Mouse (Mus musculus): Measurements from ENCODE around the gene Zfp639.

Zfp639 gene

DNA sequence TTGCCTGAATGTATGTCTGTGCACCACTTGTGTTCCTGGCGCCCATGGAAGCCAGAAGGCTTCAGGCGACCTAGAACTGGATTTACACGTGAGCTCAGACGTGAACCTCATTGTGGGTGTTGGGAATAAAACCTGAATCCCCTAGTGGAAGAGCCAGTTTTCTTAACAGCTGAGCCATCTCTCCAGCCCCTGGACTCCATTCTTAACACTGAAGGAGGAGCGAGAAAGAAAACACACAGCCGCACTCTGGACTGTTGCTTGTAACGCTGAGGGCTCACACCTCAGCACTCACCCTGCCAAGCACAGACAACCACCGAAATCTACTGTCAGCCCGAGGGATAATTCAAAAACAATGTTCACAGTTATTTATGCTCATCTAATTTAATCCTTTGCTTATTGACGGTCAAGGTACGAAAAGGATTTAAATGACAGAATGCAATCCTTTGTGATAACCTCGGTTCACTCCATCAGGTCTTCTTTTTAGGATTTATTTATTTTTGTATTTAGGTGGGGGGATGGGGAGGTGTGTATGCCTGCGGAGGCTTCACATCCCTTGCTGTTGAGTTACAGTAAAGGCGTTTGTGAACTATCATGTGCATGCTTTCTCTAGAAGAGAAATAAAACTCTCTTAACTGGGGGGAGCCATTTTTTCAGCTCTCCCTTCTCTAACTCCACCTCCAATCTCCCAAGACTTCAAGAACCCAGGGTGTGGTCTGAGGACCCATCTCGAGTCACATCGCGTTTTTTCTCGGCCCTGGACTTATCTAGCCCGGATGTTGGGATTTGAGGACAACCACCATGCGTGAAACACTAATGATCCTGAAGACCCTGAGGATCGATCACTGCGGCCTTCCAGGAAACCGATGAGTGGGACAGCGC lies at the start of gene Zfp639:
TSS of gene Zfp639 (plus strand) at position 764 of the 879 bp plus-strand sequence.
- no peak for DNase-seq (ENCODE audit: inconsistent age in 2 of 2, low spot score in 1 of 2)

DNA sequence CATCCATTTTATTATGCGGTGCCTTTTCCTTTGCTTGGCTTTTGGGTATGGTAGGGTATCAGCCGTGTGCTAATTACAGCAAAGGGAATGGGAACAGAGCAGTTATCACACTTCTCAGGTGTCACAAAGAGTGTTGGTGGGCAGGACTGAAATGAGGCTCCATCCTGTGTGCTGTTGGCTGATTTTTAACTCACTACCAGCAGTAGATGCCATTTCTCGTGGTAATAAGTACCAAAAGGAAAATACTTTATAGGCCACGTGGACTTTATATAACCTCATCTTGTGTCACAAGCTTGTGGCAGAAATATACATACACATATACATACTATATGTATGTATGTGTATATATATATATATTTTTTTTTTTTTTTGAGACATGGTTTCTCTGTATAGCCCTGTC lies 42.7 kb upstream of the Zfp639 start:
- DNase-seq (ENCODE audit: inconsistent age in 2 of 2, low spot score in 1 of 2), result no peak

- no peak for DNase-seq (ENCODE audit: inconsistent age in 2 of 2, low spot score in 1 of 2)
Observed at GRCm38 (mm10) chr3:32468411-32468810, 41.6 kb upstream of the Zfp639 start.

GRCm38 (mm10) chr3:32470449-32470848 lies 39.6 kb upstream of the Zfp639 start:
- no peak for DNase-seq (ENCODE audit: inconsistent age in 2 of 2, low spot score in 1 of 2)

GRCm38 (mm10) chr3:32471098-32471497 lies 39.0 kb upstream of the Zfp639 start:
- DNase-seq (ENCODE audit: inconsistent age in 2 of 2, low spot score in 1 of 2), result no peak

DNA sequence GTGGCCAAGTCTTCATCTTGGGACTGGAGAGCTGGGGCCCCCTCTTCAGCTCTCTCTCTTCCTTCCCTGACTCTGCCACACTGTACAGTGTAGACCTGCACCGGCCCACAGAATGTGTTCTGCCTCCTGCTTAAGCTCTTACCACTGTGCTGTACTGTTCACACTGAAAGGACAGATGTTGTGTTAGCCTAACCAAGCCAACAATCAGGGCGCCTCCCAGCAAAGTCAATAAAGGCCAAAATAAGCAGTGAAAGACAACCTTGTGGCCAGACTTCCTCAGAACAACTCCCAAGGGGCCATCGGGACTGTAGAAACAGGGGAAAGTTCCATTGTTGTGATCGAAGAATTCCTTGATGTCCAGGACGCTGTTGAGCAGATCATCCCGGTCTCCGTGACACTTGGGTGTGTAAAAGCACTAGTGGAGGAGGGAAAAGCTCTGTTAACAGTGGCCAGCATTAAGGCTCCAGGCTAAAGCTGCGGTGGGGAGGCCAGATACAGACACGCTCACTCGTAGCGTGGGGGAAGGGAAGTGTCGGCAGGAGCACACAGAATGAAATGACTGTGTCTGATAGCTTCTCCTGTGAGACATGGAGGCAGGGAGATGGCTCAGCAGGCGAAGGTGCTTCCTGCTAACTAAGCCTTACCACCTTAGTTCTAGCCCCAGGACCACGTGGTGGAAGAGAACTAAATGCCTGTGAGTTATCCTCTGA lies 37.7 kb upstream of the Zfp639 start:
- no peak for DNase-seq (ENCODE audit: inconsistent age in 2 of 2, low spot score in 1 of 2)

GRCm38 (mm10) chr3:32473184-32473583 lies 36.9 kb upstream of the Zfp639 start:
- DNase-seq (ENCODE audit: inconsistent age in 2 of 2, low spot score in 1 of 2), result no peak

DNA sequence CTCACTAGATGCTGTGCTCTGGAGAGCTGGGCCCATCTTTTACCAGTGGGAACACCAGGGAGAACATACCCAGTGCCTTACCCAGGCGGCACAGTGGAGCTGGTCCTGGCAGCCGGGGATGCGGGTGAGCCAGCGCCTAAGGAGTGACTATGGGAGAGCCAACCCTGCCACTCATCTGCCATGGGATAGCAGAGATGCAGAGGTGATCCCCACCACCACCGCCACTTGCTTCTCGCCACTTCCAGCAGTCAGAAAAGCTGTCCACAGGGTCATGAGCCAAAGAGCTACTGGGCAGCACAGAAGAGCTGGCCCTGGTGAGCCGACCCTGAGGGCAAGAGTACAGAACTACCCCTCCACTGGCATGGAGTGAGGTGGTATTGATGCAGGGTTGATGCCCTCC lies 30.1 kb upstream of the Zfp639 start:
- no peak for DNase-seq (ENCODE audit: inconsistent age in 2 of 2, low spot score in 1 of 2)

DNA sequence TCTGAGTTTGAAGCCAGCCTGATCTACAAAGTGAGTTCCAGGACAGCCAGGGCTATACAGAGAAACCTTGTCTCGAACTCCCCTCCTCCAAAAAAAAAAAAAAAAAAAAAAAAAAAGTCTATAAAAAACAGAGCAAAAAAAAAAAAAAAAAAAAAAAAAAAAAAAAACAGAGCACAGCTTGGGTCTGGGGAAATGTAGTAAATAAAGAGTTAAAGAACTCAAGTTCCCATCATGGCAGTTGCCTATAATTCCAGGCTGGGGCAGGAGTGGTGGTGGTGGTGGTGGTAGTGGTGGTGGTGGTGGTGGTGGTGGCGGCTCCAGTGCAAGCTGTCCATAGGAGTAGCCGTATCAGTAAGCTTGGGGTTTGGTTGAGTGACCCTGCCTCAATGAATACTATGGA lies 27.0 kb upstream of the Zfp639 start:
- DNase-seq (ENCODE audit: inconsistent age in 2 of 2, low spot score in 1 of 2), result no peak

GRCm38 (mm10) chr3:32486543-32486942 lies 23.5 kb upstream of the Zfp639 start:
- no peak for DNase-seq (ENCODE audit: inconsistent age in 2 of 2, low spot score in 1 of 2)

GRCm38 (mm10) chr3:32488172-32488571 lies 21.9 kb upstream of the Zfp639 start:
- DNase-seq (ENCODE audit: inconsistent age in 2 of 2, low spot score in 1 of 2), result no peak

DNA sequence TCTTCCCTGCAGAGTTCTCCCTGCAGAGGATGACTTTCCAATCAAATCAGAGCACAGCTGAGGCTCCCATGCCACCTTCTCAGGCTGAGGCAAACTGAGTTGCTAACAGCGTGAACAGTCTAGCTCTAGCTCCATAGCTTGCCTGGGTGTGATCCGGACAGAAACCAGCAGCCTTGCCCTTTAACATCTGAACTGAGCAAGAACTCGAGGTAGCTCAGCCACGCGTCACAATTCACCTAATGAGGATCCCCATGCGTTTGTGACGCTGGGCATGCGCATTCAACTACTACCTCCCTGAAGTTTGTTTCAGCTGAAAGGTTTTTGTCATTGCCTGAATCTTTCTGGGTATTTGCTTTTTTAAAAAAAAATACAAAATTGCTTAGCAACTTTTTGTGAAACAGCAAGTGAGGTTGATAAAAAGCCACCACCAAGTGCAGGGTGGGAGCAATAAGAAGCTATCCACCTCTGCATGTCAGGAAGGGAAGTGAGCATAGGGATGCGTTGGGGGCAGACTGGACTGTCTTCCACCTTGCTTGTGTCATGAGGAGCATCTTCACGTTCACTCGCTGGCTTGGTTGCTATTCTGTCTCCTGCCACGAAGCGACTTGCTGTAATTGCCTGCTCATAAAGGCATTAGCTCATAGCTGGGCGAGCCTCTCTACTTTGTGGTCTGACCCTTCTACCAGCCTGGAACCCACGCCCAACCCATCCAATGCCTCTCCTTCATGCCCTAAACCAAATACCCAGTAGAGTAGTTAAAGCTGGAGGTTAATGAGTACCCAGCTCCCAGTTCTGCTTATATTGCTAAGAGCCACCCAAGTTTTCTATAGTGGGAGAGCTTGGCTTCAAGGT lies 19.8 kb upstream of the Zfp639 start:
- DNase-seq (ENCODE audit: inconsistent age in 2 of 2, low spot score in 1 of 2), result no peak

GRCm38 (mm10) chr3:32490928-32491315 lies 19.1 kb upstream of the Zfp639 start:
- no peak for DNase-seq (ENCODE audit: inconsistent age in 2 of 2, low spot score in 1 of 2)

- no peak for DNase-seq (ENCODE audit: inconsistent age in 2 of 2, low spot score in 1 of 2)
Observed at GRCm38 (mm10) chr3:32492097-32493090, 17.7 kb upstream of the Zfp639 start, which contains the start of gene Kcnmb3. Gene Kcnmb3, minus strand, starts transcription at chr3:32492231.

DNA sequence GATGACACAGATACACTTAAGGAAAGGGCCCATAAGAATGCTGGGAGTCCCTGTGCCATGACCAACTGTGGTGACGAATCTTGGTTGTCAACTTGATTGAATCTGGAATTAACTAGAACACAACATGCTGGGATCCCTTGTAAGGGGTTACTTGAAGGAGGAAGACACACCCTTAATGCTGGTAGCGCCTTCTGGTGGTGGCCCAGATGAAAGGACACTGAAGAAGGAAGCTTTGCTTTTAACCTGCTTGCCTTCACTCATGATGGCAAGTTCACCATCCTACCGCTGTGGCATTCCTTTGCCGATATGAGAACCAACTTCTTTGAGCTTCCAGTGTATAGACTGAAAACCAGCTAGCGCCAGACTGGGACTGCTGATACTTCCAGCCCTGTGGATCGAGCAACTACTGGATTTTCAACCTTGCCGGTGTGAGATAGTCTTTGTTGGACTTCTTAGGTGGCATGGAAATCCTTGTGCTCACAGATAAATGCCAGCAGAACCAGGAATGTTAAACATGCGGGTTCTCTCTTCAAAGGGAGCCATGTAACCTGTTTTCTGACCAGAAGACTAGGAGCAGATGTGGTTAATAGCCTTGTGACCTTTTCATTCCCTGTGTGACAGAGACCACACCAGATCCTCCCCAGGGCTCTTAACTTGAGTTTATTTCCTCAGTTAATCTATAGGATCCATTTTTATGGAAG lies 15.5 kb upstream of the Zfp639 start:
- no peak for DNase-seq (ENCODE audit: inconsistent age in 2 of 2, low spot score in 1 of 2)

- no peak for DNase-seq (ENCODE audit: inconsistent age in 2 of 2, low spot score in 1 of 2)
Observed at GRCm38 (mm10) chr3:32495088-32495770, 14.8 kb upstream of the Zfp639 start.

GRCm38 (mm10) chr3:32495856-32496710 lies 14.0 kb upstream of the Zfp639 start:
- DNase-seq (ENCODE audit: inconsistent age in 2 of 2, low spot score in 1 of 2), result no peak

- peak; percentile 48 to 70 for DNase-seq (ENCODE audit: inconsistent age in 2 of 2, low spot score in 1 of 2)
Observed at GRCm38 (mm10) chr3:32496711-32497070, 13.4 kb upstream of the Zfp639 start.

Measured in adrenal gland, adult (tissue).